Mouse (Mus musculus) neural tube, embryonic 12.5 days (tissue): ENCODE data around the gene Grwd1. TPM values are rescaled to one million over a fixed set of nuclear protein-coding genes. Genes with fewer than 3 reads are reported as not detected.

ENCODE experiments used
- ATAC-seq: fragments of 200-750 bp; cut with Nextera tagmentation; 2 replicates; pipeline ENCODE4 v1.8.0; 2017; ENCODE audit warnings: low read depth, mild to moderate bottlenecking, moderate TSS enrichment, moderate library complexity; ENCODE audit not compliant: low FRiP score
- H3K27ac ChIP-seq: fragments of 300-500 bp; sonication (generic); 2 replicates; pipeline ENCODE4 v1.5.1; 2016
- H3K27me3 ChIP-seq: fragments of 300-500 bp; sonication (generic); replicated peaks from 2 replicates; pipeline ENCODE4 v1.6.1; 2016; ENCODE audit warnings: mild to moderate bottlenecking
- H3K36me3 ChIP-seq: fragments of 300-500 bp; sonication (generic); 2 replicates; pipeline ENCODE4 v1.6.1; 2016; ENCODE audit warnings: mild to moderate bottlenecking
- H3K4me1 ChIP-seq: fragments of 300-500 bp; sonication (generic); 2 replicates; pipeline ENCODE4 v1.6.1; 2016
- H3K4me2 ChIP-seq: fragments of 300-500 bp; sonication (generic); replicated peaks from 2 replicates; pipeline ENCODE4 v1.6.1; 2016; ENCODE audit warnings: mild to moderate bottlenecking
- H3K4me3 ChIP-seq: fragments of 300-500 bp; sonication (generic); 2 replicates; pipeline ENCODE4 v1.5.1; 2016
- H3K9ac ChIP-seq: fragments of 300-500 bp; sonication (generic); 2 replicates; pipeline ENCODE4 v1.6.1; 2016; ENCODE audit warnings: mild to moderate bottlenecking
- H3K9me3 ChIP-seq: fragments of 300-500 bp; sonication (generic); 2 replicates; pipeline ENCODE4 v1.6.1; 2016; ENCODE audit warnings: mild to moderate bottlenecking
- WGBS: fragments of 180-500 bp; shearing (Covaris S2); methylation state at CpG from one replicate; pipeline ENCODE4 v1.1.7; 2016; 5-methylcytosine and 5-hydroxymethylcytosine counted together
- polyA plus RNA-seq: library from polyadenylated mRNA; unstranded; fragments of >200 nt; fragmentation: Nextera tagmentation; extraction: Ambion mirVana; gene quantifications from 2 replicates; pipeline ENCODE4 v1.2.1, GENCODE M21; 2016

The Grwd1 gene
- polyA plus RNA-seq, 1 experiment from 2014 or later = 50.7 TPM

- H3K27me3 ChIP-seq = peaks cover 50% of the 10 kb centered on the region
- H3K36me3 ChIP-seq = peaks cover 84% of the 10 kb centered on the region
- no peak overlapping the region for H3K27ac ChIP-seq
- H3K9me3 ChIP-seq = no peaks in the 10 kb centered on the region
- H3K4me1 ChIP-seq = peaks cover 21% of the 10 kb centered on the region
- WGBS = 90% methylated on average over 44 of the region's 44 CpGs
- ATAC-seq = no peak
- no peak overlapping the region for H3K4me3 ChIP-seq
- no peak overlapping the region for H3K4me2 ChIP-seq
- no peak overlapping the region for H3K9ac ChIP-seq
These were observed 36.7 kb downstream of the Grwd1 start for GRCm38 (mm10) chr7:45793969-45794585.

- WGBS = 84% methylated on average over 24 of the region's 24 CpGs
- peaks cover 90% of the 10 kb centered on the region for H3K36me3 ChIP-seq
- H3K27ac ChIP-seq = no peak overlapping the region
- H3K9ac ChIP-seq = no peak overlapping the region
- no peak overlapping the region for H3K4me2 ChIP-seq
- peaks cover 13% of the 10 kb centered on the region for H3K4me1 ChIP-seq
- H3K9me3 ChIP-seq = no peaks in the 10 kb centered on the region
- no peak overlapping the region for H3K4me3 ChIP-seq
- H3K27me3 ChIP-seq = peaks cover 42% of the 10 kb centered on the region
- no peak for ATAC-seq
These were observed 37.5 kb downstream of the Grwd1 start for GRCm38 (mm10) chr7:45793240-45793639.

- peaks cover 93% of the 10 kb centered on the region for H3K36me3 ChIP-seq
- 78% methylated on average over 17 of the region's 17 CpGs for WGBS
- ATAC-seq = no peak
These were observed 38.8 kb downstream of the Grwd1 start for GRCm38 (mm10) chr7:45791756-45792490.

GRCm38 (mm10) chr7:45790721-45791120 is 40.0 kb downstream of the Grwd1 start:
- Histone ChIP-seq H3K4me2 (no peak overlapping the region; the same call in 1 of the 2 replicates), H3K27ac (no peak overlapping the region), H3K9ac (no peak overlapping the region), H3K4me3 (no peak overlapping the region), H3K9me3 (no peaks in the 10 kb centered on the region), H3K36me3 (peaks cover 85% of the 10 kb centered on the region), H3K27me3 (peaks cover 18% of the 10 kb centered on the region), H3K4me1 (peaks cover 16% of the 10 kb centered on the region)
- ATAC-seq = no peak
- 79% methylated on average over 6 of the region's 6 CpGs for WGBS

More at GRCm38 (mm10) chr7:45791756-45792490, 38.8 kb downstream of the Grwd1 start:
- no peak overlapping the region for H3K9ac ChIP-seq
- H3K4me2 ChIP-seq = no peak overlapping the region
- H3K9me3 ChIP-seq = no peaks in the 10 kb centered on the region
- no peak overlapping the region for H3K4me3 ChIP-seq
- H3K27me3 ChIP-seq = peaks cover 29% of the 10 kb centered on the region
- no peak overlapping the region for H3K27ac ChIP-seq
- H3K4me1 ChIP-seq = peaks cover 12% of the 10 kb centered on the region

- H3K9ac ChIP-seq = 0 out of 2 replicates have a peak overlapping the region, but pooled peaks have one; percentile 8
- WGBS = 89% methylated on average over 22 of the region's 22 CpGs
- H3K27ac ChIP-seq = no peak overlapping the region
- H3K4me2 ChIP-seq = peak overlapping the region; percentile 83
- H3K27me3 ChIP-seq = no peaks in the 10 kb centered on the region
- no peak for ATAC-seq
- no peaks in the 10 kb centered on the region for H3K9me3 ChIP-seq
- H3K4me1 ChIP-seq = peaks cover 29% of the 10 kb centered on the region
- no peak overlapping the region for H3K4me3 ChIP-seq
- H3K36me3 ChIP-seq = peaks cover 54% of the 10 kb centered on the region
These were observed 43.1 kb downstream of the Grwd1 start for GRCm38 (mm10) chr7:45787642-45788041.

GRCm38 (mm10) chr7:45786661-45787413 is 43.9 kb downstream of the Grwd1 start:
- H3K27me3 ChIP-seq = no peaks in the 10 kb centered on the region
- peaks cover 29% of the 10 kb centered on the region for H3K4me1 ChIP-seq
- H3K27ac ChIP-seq = no peak overlapping the region; the same call in 1 of the 2 replicates
- no peaks in the 10 kb centered on the region for H3K9me3 ChIP-seq
- peak overlapping the region; percentile 83 for H3K4me2 ChIP-seq
- H3K9ac ChIP-seq = peak overlapping the region; percentile 92
- 8% methylated on average over 17 of the region's 17 CpGs for WGBS
- H3K36me3 ChIP-seq = peaks cover 46% of the 10 kb centered on the region
- peak overlapping the region; percentile 97 for H3K4me3 ChIP-seq
- ATAC-seq = 0 out of 2 replicates have a peak, but pooled peaks have one; percentile 8

GRCm38 (mm10) chr7:45786136-45786578 is 44.6 kb downstream of the Grwd1 start:
- Histone ChIP-seq H3K36me3 (peaks cover 39% of the 10 kb centered on the region), H3K27me3 (no peaks in the 10 kb centered on the region), H3K4me3 (peak overlapping the region; percentile 97), H3K9me3 (no peaks in the 10 kb centered on the region), H3K27ac (peak overlapping the region; percentile 90; the same call in 1 of the 2 replicates), H3K4me2 (peak overlapping the region; percentile 83), H3K9ac (peak overlapping the region; percentile 92), H3K4me1 (peaks cover 29% of the 10 kb centered on the region)
- peak; percentile 54 for ATAC-seq
- WGBS = under 1% methylated on average over 14 of the region's 14 CpGs

GRCm38 (mm10) chr7:45785388-45786135 is 45.2 kb downstream of the Grwd1 start:
- H3K27ac ChIP-seq = peak overlapping the region; percentile 90
- H3K36me3 ChIP-seq = peaks cover 33% of the 10 kb centered on the region
- ATAC-seq = peak; percentile 48
- H3K27me3 ChIP-seq = no peaks in the 10 kb centered on the region
- H3K9ac ChIP-seq = peak overlapping the region; percentile 92
- H3K4me3 ChIP-seq = peak overlapping the region; percentile 97
- under 1% methylated on average over 38 of the region's 42 CpGs for WGBS
- peak overlapping the region; percentile 83 for H3K4me2 ChIP-seq
- H3K9me3 ChIP-seq = no peaks in the 10 kb centered on the region
- H3K4me1 ChIP-seq = peaks cover 29% of the 10 kb centered on the region

GRCm38 (mm10) chr7:45784524-45785372 is 46.0 kb downstream of the Grwd1 start, which contains the start of gene Sult2b1:
Gene Sult2b1 (minus strand): TSS chr7:45784669.
- Histone ChIP-seq H3K27me3 (no peaks in the 10 kb centered on the region), H3K27ac (peak within 1 kb of the TSS; percentile 90), H3K9ac (peak within 1 kb of the TSS; percentile 92), H3K9me3 (no peaks in the 10 kb centered on the region), H3K36me3 (peaks cover 25% of the 10 kb centered on the region), H3K4me3 (peak within 1 kb of the TSS; percentile 97), H3K4me2 (peak within 1 kb of the TSS; percentile 83), H3K4me1 (peaks cover 30% of the 10 kb centered on the region)
- 21% methylated on average over 20 of the region's 20 CpGs for WGBS
- ATAC-seq = peak; percentile 61

GRCm38 (mm10) chr7:45783511-45784091 is 47.1 kb downstream of the Grwd1 start, which contains the start of gene Lmtk3:
Gene Lmtk3 (plus strand): TSS chr7:45783738.
- H3K27me3 ChIP-seq = no peaks in the 10 kb centered on the region; the same call in 1 of the 2 replicates
- peak within 1 kb of the TSS; percentile 92 for H3K9ac ChIP-seq
- H3K4me1 ChIP-seq = peaks cover 40% of the 10 kb centered on the region
- peaks cover 13% of the 10 kb centered on the region for H3K36me3 ChIP-seq
- peak within 1 kb of the TSS; percentile 97 for H3K4me3 ChIP-seq
- 1% methylated on average over 38 of the region's 38 CpGs for WGBS
- no peaks in the 10 kb centered on the region for H3K9me3 ChIP-seq
- H3K27ac ChIP-seq = peak within 1 kb of the TSS; percentile 90
- H3K4me2 ChIP-seq = peak within 1 kb of the TSS; percentile 83
- peak; percentile 38 for ATAC-seq
